Mouse (Mus musculus) liver, embryonic 16.5 days (tissue): ENCODE measurements around the gene Zfp365. TPM values are rescaled to one million over a fixed set of nuclear protein-coding genes. Genes with fewer than 3 reads are reported as not detected.

Experiments used
- ATAC-seq: fragments of 200-750 bp; cut with Nextera tagmentation; 2 replicates; pipeline ENCODE4 v1.8.0; 2017; ENCODE audit warnings: low read depth, mild to moderate bottlenecking, moderate number of reproducible peaks, moderate library complexity
- H3K27ac ChIP-seq: fragments of 300-500 bp; sonication (generic); 2 replicates; pipeline ENCODE4 v1.5.1; 2014; ENCODE audit warnings: mild to moderate bottlenecking, low read length
- H3K27me3 ChIP-seq: fragments of 300-500 bp; sonication (generic); 2 replicates; pipeline ENCODE4 v1.6.1; 2014; ENCODE audit warnings: low read depth, low read length, mixed read lengths; ENCODE audit not compliant: control insufficient read depth, insufficient read depth
- H3K36me3 ChIP-seq: fragments of 300-500 bp; sonication (generic); 2 replicates; pipeline ENCODE4 v1.6.1; 2014; ENCODE audit warnings: mild to moderate bottlenecking; ENCODE audit not compliant: control insufficient read depth, insufficient read depth
- H3K4me1 ChIP-seq: fragments of 300-500 bp; sonication (generic); 2 replicates; pipeline ENCODE4 v1.6.1; 2014; ENCODE audit warnings: low read depth, low read length, mixed read lengths; ENCODE audit not compliant: control insufficient read depth
- H3K4me2 ChIP-seq: fragments of 300-500 bp; sonication (generic); 2 replicates; pipeline ENCODE4 v1.6.1; 2014; ENCODE audit warnings: low read depth, low read length, mixed read lengths
- H3K4me3 ChIP-seq: fragments of 300-500 bp; sonication (generic); 2 replicates; pipeline ENCODE4 v1.5.1; 2014; ENCODE audit warnings: low read depth, mild to moderate bottlenecking, low read length
- H3K9ac ChIP-seq: fragments of 300-500 bp; sonication (generic); 2 replicates; pipeline ENCODE4 v1.6.1; 2014; ENCODE audit warnings: low read depth, low read length
- H3K9me3 ChIP-seq: fragments of 300-500 bp; sonication (generic); replicated peaks from 2 replicates; pipeline ENCODE4 v1.6.1; 2016; ENCODE audit warnings: low read length; ENCODE audit not compliant: control insufficient read depth
- WGBS: fragments of 180-500 bp; shearing (Covaris S2); extraction: QIAGEN DNeasy Blood & Tissue Kit; methylation state at CpG from one replicate; pipeline ENCODE4 v1.1.7; 2014; ENCODE audit not compliant: insufficient replicate concordance; 5-methylcytosine and 5-hydroxymethylcytosine counted together
- polyA plus RNA-seq: library from polyadenylated mRNA; unstranded; fragments of >200 nt; fragmentation: Nextera tagmentation; extraction: Ambion mirVana; gene quantifications from 2 replicates; pipeline ENCODE4 v1.2.1, GENCODE M21; 2015

Gene Zfp365
- polyA plus RNA-seq, 1 experiment from 2014 or later, result not detected

- Histone ChIP-seq H3K9me3 (no peaks in the 10 kb centered on the region), H3K36me3 (no peaks in the 10 kb centered on the region), H3K4me3 (peak overlapping the region; percentile 55), H3K27ac (no peak overlapping the region), H3K4me1 (no peaks in the 10 kb centered on the region), H3K27me3 (peaks cover 15% of the 10 kb centered on the region), H3K9ac (no peak overlapping the region), H3K4me2 (peak overlapping the region; percentile 68)
- ATAC-seq, result no peak
- 16% methylated on average over 33 of the region's 33 CpGs for WGBS
These were observed 770 bp downstream of the Zfp365 start for GRCm38 (mm10) chr10:67911447-67912336.

DNA sequence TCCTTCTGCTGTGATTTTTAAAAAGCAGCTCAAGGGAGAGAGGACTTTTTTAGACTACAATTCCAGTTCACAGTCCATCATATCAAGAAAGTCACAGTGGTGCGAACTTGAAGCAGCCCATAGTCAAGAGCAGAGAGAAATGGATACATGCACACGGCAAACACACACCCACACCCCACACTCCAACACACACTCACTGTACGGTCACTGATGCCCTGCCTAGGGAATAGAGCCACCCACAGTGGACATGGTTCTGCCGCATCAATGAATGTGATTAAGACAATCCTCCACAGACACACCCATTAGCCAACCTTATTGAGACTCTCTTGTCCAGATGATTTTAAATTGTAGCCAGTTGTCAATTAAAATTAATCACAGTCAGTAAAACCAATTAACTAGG is 4.5 kb downstream of the Zfp365 start:
- WGBS, result 75% methylated on average over 4 of the region's 4 CpGs
- no peak for ATAC-seq
- no peak overlapping the region for H3K4me2 ChIP-seq

GRCm38 (mm10) chr10:67906926-67907325 is 5.5 kb downstream of the Zfp365 start:
- no peaks in the 10 kb centered on the region for H3K4me1 ChIP-seq
- no peak overlapping the region for H3K4me2 ChIP-seq
- H3K9ac ChIP-seq, result no peak overlapping the region
- no peak overlapping the region for H3K27ac ChIP-seq
- H3K27me3 ChIP-seq, result peaks cover 9% of the 10 kb centered on the region
- no peaks in the 10 kb centered on the region for H3K36me3 ChIP-seq
- H3K9me3 ChIP-seq, result no peaks in the 10 kb centered on the region
- 71% methylated on average over 2 of the region's 2 CpGs for WGBS
- no peak overlapping the region for H3K4me3 ChIP-seq
- no peak for ATAC-seq

More for the DNA sequence above, 4.5 kb downstream of the Zfp365 start:
- Histone ChIP-seq H3K9me3 (no peaks in the 10 kb centered on the region), H3K27ac (no peak overlapping the region), H3K4me3 (no peak overlapping the region), H3K27me3 (peaks cover 15% of the 10 kb centered on the region), H3K36me3 (no peaks in the 10 kb centered on the region), H3K9ac (no peak overlapping the region), H3K4me1 (no peaks in the 10 kb centered on the region)

- 58% methylated on average over 4 of the region's 4 CpGs for WGBS
- no peak overlapping the region for H3K4me3 ChIP-seq
- peaks cover 3% of the 10 kb centered on the region for H3K27me3 ChIP-seq
These were observed 6.4 kb downstream of the Zfp365 start for GRCm38 (mm10) chr10:67906063-67906462.

GRCm38 (mm10) chr10:67903387-67903786 is 9.1 kb downstream of the Zfp365 start:
- no peak overlapping the region for H3K9ac ChIP-seq
- no peaks in the 10 kb centered on the region for H3K27me3 ChIP-seq
- no peaks in the 10 kb centered on the region for H3K36me3 ChIP-seq
- no peaks in the 10 kb centered on the region for H3K9me3 ChIP-seq
- 63% methylated on average over 7 of the region's 7 CpGs for WGBS
- no peak overlapping the region for H3K4me2 ChIP-seq
- no peaks in the 10 kb centered on the region for H3K4me1 ChIP-seq
- H3K4me3 ChIP-seq, result no peak overlapping the region
- H3K27ac ChIP-seq, result no peak overlapping the region
- no peak for ATAC-seq

More at GRCm38 (mm10) chr10:67906063-67906462, 6.4 kb downstream of the Zfp365 start:
- Histone ChIP-seq H3K36me3 (no peaks in the 10 kb centered on the region), H3K27ac (no peak overlapping the region), H3K9ac (no peak overlapping the region), H3K4me2 (no peak overlapping the region), H3K9me3 (no peaks in the 10 kb centered on the region), H3K4me1 (no peaks in the 10 kb centered on the region)
- ATAC-seq, result no peak

- ATAC-seq, result no peak
- no peaks in the 10 kb centered on the region for H3K36me3 ChIP-seq
- no peak overlapping the region for H3K4me2 ChIP-seq
- H3K9me3 ChIP-seq, result no peaks in the 10 kb centered on the region
- no peak overlapping the region for H3K27ac ChIP-seq
- 37% methylated on average over 5 of the region's 5 CpGs for WGBS
- no peak overlapping the region for H3K4me3 ChIP-seq
- no peak overlapping the region for H3K9ac ChIP-seq
- H3K27me3 ChIP-seq, result no peaks in the 10 kb centered on the region
- H3K4me1 ChIP-seq, result no peaks in the 10 kb centered on the region
These were observed 11.3 kb downstream of the Zfp365 start for GRCm38 (mm10) chr10:67901179-67901578.

DNA sequence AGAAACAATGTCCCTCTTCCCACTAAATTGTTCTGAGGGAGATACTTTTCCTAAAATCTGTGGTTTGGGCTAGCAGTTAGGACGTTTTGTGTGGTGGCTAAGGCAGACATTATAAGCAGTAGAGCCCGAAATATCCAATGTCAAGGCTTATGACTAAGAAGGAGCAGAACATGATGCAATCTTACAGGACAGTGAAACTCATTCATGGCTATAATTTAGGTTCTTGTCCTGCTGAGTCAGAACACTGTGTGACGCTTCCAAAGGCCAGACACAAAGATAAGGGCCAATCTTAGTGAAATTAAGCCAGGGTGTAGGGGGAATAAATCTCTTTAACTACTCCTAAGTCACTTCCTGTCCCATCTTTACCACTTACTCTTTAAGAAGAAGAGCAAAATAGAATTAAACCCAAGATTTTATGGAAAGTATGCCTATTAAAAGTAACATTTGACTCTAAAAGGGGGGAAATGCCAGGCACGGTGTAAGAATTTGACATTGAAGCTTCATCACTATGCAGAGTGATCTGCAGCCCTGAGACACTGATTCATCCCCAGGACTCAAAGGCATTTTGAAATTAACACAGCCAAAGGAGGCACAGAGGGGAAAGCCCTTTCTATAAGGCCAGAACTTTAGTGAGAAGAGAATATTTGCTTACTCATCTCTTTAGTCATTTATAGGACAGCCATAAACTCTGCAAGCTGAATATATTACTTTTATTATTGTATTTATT is 13.3 kb downstream of the Zfp365 start:
- Histone ChIP-seq H3K4me1 (no peaks in the 10 kb centered on the region), H3K4me3 (no peak overlapping the region), H3K27ac (no peak overlapping the region), H3K27me3 (no peaks in the 10 kb centered on the region), H3K9ac (no peak overlapping the region), H3K36me3 (no peaks in the 10 kb centered on the region), H3K9me3 (no peaks in the 10 kb centered on the region), H3K4me2 (no peak overlapping the region)
- no peak for ATAC-seq
- 56% methylated on average over 4 of the region's 4 CpGs for WGBS

DNA sequence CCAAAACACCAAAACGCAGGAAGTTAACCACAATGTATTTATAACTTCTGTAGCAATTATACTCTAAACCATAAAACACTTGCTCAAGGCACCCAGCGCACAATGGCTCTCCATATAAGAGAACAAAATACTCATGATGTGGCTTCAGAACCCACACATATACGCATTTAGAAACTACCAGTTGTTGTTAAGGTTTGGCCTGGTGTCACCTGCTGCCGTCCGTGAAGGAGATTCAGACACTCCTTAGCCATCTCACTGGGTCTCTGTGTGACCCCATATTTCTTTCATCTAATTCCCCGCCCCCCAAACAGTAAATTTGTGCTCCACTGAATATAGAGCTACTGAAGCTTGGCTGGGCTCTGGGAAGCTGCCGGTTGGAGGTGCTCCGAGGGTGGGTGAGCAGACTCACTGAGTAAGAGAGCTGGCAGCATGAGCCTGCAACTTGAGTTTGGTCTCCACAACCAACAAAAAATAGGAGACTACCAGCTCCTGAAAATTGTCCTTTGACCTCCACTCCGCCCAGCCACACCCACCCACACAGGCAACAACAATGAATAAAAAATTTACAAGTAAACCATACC is 14.0 kb downstream of the Zfp365 start:
- no peaks in the 10 kb centered on the region for H3K27me3 ChIP-seq
- 68% methylated on average over 9 of the region's 9 CpGs for WGBS
- no peak overlapping the region for H3K4me3 ChIP-seq
- H3K9me3 ChIP-seq, result no peaks in the 10 kb centered on the region
- no peak overlapping the region for H3K9ac ChIP-seq
- ATAC-seq, result no peak
- H3K4me1 ChIP-seq, result no peaks in the 10 kb centered on the region
- no peaks in the 10 kb centered on the region for H3K36me3 ChIP-seq
- no peak overlapping the region for H3K4me2 ChIP-seq
- no peak overlapping the region for H3K27ac ChIP-seq

DNA sequence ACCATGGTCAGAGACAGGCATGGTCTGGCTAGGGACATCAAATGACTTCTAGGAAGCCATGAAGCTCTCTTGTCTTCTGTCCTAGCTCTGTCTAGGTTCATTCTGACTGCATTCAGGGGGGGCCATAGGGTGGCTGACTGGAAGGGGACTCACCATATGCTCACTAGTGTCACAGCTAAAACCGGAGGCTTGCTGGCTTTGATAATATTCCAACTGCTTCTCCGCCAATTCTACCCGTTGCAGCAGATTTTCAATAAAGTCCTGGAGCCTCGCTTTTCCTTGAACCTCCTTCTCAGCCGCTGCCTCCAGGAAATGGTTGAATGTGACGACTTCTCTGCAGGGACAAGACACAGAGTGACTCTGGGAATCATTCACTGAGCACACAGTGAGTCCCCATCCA is 15.2 kb downstream of the Zfp365 start:
- no peaks in the 10 kb centered on the region for H3K9me3 ChIP-seq
- H3K9ac ChIP-seq, result no peak overlapping the region
- 65% methylated on average over 6 of the region's 6 CpGs for WGBS
- H3K4me1 ChIP-seq, result no peaks in the 10 kb centered on the region
- H3K36me3 ChIP-seq, result no peaks in the 10 kb centered on the region
- H3K4me3 ChIP-seq, result no peak overlapping the region
- H3K4me2 ChIP-seq, result no peak overlapping the region
- no peaks in the 10 kb centered on the region for H3K27me3 ChIP-seq
- no peak for ATAC-seq
- H3K27ac ChIP-seq, result no peak overlapping the region
